Mouse (Mus musculus) frontal cortex, adult (tissue): ENCODE results near the gene Dnah17.

Experiments used
- ATAC-seq: cut with Nextera tagmentation; 2 replicates; pipeline ENCODE4 v1.9.2; 2017; ENCODE audit warnings: mild to moderate bottlenecking, moderate library complexity, mixed read lengths; ENCODE audit not compliant: low TSS enrichment

Gene Dnah17

DNA sequence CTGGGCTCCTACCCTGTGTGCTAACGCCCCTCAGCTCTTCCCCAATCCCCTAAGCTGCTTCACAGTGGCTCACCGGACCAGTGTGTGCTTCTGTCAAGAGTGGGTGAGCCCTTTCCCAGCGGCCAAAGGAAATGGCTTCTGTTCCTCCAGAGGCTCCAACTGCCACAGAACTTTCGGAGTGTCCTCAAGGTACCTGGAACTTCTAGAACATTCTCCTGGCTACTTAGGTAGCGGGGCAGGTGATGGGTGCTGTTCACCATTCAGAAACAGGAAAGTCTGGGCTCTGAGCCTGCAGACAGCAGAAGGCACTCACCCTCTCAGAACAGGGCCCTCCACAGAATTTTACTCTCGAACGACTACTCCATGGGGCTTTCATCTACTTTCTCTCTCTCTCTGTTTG lies at the start of gene Dnah17:
Gene Dnah17, minus strand, starts transcription at position 101 of the 400 bp plus-strand sequence.
- no peak for ATAC-seq

DNA sequence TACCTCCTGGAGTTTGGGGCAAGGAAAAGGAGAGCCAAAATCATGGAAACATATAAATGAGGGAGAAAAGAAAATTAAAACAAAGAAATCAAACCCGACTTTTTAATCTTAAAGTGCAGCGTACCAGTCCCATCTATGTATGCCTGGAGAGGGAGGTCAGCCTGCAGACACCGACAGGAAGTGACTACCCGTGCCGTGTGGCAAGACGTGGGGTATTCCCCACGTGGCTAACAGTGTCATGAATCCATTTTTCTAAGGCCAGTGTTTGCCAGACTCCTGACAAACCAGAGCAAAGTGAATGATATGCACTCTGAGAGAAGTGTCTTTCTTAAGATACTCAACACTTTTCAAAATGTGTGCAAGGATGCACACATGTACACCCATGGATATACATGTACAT lies 49.8 kb upstream of the Dnah17 start:
- ATAC-seq, result no peak

DNA sequence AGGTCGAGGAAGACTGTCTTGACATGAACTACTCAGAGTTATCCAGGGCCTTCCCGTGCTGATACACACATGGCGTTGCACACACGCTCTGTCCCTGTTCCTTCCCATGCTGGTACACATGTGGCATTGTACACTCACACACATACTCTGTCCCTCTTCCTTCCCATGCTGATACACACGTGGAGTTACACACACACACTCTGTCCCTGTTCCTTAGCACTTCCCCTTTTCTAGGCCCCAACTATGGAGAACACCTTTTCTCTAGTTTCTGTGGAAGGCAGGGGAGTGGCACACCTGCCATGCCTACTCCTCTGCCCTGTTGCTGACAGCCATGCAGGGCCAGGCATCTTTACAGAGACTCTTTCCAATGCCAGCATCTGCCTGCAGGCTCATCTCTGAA lies 47.8 kb upstream of the Dnah17 start:
- no peak for ATAC-seq

DNA sequence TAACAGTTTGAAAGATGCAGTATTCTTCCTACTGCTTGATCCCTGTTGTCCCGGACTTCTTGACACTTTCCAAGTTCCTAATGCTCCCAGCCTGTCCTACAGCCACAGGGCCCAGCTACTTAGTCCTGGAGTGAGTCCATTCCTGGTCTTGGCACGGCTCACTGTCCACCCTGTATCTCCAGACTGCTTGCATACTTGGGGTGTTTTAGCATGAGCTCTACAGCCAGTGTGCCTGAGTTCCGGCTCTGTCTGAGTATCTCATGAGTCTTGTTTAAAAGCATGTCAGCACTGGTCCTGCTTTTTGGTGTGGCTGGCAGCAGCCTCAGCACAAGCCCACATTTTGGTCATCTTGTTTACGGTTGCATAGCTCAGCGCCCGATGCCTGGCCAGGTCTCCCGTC lies 44.3 kb upstream of the Dnah17 start:
- ATAC-seq, result no peak

DNA sequence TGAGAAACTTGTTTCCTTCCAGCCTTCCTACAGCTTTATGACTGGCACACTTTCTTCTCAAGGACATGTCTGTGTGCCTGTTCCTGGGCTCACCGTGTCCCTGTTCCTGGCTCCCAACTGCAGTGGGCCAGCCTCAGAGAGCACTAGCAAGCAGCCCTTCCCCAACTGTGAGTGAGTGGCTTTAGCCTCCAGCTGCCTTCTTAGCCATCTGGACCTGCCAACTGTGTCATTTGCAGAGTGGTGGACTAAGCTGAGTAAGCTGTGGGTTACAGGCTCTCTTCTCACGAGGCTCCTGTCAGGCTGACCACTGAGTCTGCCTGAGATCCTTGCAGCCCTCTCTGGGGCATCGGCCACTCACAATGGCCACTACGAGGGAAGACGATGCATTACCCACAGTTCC lies 42.3 kb upstream of the Dnah17 start:
- peak; percentile 53; the same call in 1 of the 2 replicates for ATAC-seq

DNA sequence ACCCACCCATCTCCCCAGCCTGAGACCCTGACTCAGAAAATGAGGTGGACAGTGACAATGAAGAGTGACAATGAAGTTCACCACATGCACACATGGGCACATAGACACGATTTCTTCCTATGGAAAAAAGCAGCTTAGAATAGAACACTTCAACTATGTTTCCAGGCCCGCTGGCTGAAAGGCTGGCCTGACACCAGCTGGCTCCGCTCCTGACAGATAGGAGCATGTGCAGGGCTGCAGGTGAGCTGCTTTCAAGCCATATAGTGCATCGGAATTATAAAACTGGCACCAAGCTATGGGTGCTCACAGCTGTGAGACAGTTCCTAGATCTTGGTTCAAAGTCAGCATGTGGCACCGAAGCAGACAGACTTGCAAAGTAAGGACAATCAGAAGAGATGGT lies 39.9 kb upstream of the Dnah17 start:
- ATAC-seq, result no peak

DNA sequence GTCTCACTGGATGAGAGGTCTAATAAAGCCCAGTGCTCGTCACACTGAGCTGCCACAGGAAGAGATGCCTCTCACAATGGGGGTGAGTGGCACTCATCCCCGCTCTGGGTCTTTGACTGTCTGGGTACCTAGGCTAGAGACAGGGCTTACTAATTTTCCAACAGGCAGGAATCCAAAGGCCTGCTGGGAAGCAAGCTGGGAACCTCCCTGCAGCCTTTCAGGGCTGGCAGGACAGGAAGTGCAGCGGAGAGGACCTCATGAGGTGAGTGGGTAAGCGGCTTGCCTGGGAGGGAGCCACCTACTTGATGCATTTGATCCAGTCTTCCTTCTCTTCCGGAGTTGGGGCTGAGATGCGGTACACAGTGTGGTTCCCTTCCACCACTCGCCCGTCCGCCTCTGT lies 38.3 kb upstream of the Dnah17 start:
- no peak for ATAC-seq

DNA sequence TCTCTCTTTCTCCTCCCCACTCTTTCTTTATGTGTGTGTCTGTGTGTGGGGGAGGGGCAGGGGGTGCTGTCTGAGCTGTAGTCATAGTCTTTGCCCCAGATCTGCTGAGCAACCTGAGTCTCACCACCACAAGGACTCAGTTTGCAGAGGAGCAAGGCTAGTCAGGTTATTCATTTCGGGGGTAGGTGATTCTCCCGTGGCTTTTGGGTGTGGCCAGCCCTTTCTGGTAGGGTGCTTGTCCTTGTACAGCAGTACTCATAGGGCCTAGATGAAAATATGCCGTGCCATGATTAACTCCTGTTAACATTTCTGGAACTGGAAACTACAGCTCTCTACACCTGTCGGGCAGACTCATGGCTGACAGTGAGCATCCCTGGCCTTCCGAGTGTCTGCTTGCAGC lies 36.2 kb upstream of the Dnah17 start:
- ATAC-seq, result no peak

DNA sequence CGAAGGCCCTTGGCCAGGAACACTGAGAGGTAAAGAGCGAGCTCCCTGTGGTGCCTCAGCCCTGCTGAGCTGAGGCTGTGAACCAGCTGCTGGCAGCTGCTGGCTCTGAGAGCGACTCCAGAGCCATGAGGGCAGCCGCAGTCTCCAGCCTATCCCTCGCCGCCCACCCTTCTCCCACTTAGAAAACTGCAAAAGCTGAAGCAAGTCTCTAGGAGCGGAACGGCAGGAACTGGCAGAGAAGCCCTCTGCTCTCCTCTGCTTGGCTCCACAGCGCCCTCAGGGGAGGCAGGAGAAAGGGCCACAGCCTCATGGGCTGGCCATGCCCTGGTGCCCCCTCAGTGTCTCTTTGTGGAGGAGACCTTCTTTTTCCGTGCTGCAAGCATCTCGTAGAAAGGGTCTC lies 35.2 kb upstream of the Dnah17 start:
- ATAC-seq, result no peak

DNA sequence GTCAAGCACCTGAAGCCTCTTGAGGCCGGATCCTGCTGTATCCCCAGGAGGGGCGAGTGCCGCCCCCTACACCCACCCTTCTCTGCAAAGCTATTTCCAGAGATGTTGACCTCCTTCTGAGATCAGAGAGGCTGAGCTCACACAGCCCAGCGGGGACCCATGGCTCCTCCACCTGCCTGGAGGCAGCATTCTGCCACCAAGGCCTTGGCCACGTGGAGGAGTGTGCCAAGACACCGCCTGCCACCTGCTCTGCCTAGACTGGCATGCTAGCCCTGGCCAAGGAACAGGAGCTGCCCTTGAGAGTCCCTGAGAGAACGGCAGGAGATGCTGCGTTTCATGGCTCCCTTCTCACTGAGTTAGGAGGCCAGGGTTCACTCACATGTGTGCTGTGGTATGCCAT lies 34.1 kb upstream of the Dnah17 start:
- no peak for ATAC-seq

DNA sequence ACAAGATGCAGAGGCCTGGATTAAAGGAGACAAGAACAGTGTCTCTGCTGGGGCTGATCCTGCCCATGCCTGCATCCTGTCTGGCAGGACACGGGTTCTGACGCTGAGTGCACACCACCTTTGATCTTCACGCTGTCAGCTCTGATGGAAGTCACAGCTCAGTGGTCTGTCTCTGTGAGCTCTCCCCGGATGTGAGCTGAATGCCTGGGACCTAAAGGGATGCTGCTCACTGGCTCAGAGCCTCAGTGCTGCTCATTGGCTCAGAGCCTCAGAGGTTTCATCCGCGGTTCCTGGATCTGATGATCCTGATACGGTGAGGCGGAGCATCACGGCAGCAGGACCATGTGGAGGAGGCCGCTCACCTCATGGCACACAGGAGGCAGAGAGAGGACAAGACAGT lies 31.8 kb upstream of the Dnah17 start:
- no peak for ATAC-seq

DNA sequence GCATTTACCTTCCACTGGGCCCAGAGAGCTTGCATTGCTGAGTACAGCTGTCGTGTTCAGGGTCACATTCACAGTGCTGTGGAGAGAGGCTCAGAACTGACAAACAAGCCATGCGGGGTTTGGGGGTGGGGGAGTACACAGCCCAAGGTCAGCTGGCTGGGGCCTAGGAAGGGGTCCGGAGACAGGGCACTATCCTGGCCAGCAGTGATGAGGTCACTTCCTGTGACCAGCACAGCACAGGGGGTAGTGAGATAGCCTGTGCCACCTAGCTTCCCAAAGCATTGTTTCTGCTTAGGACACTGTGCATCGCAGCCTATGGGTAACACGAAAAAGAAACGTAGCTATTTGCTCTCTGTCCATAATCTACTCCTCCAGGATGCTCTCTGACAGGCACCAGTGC lies 30.8 kb upstream of the Dnah17 start:
- no peak for ATAC-seq

DNA sequence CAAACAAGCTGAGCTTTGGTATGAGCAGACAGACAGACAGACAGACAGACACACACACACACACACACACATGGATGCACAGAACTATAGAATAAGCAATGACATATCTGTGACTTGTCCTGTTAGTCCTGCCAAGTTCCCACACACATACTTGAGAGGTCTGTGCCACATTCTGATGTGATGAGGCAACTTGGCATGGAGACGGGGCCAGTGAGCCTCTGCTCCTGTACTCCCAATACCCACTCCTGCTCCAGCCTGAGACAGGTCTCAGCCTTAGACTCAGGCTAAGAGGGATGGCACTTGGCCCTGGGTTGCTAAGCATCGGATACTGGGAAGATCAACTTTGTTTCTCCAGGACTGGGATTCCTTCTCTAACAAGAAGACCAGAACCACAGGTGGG lies 30.3 kb upstream of the Dnah17 start:
- no peak for ATAC-seq

DNA sequence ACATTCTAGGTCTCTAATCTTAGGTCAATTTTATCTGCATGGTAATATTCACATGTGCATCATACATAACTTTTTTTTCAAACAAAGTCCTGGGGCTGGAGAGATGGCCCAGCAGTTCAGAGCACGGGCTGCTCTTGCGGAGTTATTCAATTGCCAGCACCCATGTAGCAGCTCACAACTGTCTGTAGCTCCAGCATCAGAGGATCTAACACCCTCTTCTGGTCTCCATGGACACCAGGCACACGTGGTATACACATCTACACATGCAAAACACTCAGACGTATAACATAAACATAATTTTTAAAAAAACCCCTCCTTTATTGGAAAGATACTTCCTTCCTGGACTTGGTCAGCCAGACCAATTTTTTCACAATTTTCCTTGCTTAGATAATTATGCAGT lies 28.3 kb upstream of the Dnah17 start:
- no peak for ATAC-seq

DNA sequence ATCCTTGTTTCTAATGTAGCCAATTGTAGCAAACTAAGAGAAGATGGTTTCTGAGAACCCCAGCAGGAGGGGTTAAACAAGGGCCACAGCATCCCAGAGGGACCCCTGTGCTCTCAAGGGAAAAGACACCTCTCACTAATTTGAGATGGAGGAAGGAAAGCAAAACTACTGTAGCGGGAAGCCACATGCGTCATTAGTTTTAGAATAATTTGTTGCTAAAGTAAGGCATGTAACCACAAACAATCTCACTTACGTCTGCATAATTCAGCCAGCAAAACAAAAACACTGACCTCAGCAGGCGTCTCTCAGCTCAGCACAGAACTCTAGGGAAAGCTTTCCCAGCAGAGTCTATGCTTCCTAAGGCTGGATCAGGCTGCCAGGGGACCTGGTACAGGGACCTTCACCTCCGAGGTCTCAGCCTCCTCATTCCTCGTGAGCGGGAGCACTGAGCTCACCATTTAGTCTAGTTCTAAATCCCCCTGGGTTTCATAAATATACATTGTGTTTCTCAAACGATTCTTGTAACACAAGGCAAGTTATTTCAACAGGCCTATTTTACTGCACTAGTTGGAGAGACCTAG lies 26.1 kb upstream of the Dnah17 start:
- no peak for ATAC-seq

DNA sequence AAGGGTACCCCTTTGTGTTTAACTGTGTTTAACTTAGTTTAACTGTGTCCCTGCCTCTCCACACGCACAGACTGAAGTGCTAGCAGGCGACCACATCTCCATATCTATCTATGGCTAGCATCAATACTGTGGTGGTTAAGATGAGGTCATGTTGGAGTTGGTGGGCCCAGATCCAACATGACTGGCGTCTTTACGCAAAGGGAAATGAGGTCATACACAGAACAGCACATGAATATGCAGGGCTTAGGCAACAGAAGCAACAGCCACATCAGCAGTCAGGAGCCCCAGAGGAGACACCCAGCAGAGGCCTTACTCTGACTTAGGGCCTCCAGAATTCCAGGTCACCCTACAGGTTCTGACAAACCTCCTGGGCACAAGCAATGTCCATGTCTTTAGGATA lies 22.5 kb upstream of the Dnah17 start:
- ATAC-seq, result no peak

DNA sequence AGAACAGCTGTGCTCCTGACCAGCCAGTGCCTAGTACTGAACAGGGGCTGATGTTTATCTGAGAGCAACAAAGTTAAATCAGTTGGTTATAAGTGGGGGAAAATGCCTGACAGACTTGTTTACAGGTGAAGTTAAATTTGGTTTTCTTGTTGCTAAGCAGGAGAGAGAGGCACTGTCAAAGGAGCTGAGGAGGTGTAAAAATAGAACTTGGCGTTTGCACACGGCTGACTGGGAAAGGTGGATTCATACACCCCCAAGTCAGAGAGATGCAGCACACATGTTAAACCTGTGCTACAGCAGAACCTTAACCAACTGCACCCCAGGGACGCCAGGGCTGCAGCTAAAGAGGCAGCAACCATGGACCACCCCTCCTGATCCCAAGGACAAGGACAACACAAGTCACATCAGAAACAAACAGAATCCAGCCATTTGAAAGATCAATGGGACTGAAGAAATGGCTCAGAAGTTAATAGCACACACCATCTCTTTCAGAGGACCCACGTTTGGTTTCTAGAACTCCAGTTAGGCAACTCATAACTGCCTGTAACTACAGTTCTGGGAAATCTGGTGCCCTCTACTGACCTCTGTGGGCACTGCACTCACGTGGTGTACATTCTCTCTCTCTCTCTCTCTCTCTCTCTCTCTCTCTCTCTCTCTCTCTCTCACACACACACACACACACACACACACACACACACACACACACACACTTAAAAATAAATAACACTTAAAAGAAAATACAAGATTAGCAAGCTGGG lies 21.2 kb upstream of the Dnah17 start:
- ATAC-seq, result no peak

DNA sequence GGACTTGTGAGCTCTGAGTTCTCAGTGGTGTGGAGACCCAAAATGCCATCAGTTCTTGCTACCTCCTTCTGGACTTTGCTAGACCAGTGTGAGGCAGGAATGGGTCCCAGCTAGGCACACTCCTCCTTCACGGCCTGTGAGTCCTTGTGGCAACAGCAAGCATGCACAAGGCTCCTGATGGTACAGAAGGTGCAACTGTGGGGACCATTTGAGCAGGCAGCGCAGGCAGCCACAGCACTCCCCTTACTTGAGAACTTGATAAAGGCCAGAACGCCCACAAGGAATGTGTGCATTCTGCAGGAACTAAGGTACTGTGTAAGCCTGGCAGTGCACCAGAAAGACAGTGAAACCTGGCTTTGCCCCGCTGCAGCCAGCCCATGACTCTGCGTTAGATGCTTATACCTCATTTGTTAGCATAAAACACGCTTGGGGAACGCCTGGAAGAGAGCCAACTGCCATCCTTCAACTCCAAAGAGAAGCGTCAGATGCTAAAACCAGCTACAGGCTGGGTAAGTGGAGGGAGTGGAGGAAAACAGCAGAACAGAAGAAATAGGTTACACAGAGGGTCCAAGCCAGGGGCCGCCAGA lies 19.8 kb upstream of the Dnah17 start:
- peak; percentile 77 for ATAC-seq

DNA sequence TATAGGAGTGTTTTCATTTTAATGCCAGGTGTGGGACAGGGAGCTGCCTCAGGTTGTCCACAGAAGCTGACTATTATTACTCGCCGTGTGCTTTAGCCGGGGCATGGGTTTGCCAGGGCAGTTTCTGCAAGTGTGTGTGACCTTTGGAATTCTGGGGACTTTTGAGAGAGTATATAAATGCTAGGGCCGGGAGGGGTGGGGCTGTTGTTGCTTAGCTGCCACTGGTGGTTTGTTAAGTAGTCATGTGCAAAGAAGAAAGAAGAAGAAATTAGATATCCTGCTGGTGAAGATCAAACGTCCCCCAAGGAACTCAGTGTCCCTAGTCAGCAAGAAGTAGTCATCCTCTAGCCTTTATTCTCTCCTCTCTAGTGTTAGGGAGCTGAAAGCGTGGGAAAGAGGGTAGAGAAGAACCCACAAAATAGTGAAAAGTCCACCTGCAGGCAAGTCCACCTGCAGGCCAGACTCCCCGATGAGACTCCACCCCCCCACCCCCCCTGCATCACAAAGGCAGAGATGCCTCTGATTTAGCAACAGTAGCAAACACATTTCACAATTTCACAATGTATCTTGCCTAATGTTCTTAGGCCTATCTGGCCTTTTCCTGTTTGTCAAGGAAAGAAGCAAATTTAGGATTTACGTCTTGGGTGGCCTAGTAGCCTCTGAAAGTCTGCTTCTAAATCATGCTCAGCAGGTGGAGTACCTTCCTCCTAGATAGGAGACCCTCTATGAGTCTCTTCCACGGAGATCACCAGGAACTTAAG lies 17.6 kb upstream of the Dnah17 start:
- no peak for ATAC-seq

DNA sequence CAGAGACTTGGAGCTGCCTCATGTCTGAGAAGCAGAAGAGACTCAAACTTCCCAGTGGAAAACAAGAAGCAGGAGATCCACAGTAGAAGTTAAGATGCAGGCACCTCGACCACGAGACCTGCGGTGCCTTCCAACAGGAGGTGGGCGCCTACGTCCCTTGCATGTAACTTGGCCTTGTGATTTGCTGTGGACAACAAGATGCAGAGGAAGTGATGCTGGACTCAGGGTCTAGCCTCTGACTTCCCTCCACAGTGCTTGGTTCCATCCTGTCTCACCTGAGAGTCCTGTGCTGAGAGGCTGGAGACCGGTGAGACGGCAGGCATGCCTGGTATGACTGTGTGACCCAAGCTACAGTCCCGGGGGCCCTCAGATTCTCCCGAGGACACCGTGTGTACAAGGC lies 16.0 kb upstream of the Dnah17 start:
- ATAC-seq, result no peak

DNA sequence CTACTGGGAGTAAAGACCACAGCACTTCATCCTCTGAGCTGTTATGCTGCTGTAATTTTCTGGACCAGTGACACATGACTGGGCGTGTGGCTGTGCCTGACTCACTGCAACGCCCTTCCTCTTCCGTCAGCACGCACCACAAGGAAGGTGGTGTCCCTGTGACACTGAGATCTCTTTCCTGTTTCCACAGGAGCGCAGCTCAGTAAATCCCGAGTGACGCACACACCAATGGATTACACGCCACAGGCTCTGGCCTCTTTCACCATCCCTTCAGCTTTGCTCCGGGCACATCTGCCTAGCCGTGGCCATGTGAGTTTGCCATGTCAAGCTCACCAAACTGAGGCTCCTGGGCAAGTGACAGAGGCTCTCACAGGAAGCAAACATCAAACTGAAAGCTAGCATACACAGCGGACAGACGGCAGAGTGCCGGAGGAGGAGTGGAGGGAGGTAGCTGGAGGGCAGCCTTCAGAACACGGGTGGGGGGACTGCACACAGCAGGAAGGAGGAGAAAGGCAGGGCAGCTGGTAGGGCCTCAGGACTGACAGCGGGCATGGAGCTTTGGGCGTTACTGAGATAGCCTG lies 15.4 kb upstream of the Dnah17 start:
- no peak for ATAC-seq

DNA sequence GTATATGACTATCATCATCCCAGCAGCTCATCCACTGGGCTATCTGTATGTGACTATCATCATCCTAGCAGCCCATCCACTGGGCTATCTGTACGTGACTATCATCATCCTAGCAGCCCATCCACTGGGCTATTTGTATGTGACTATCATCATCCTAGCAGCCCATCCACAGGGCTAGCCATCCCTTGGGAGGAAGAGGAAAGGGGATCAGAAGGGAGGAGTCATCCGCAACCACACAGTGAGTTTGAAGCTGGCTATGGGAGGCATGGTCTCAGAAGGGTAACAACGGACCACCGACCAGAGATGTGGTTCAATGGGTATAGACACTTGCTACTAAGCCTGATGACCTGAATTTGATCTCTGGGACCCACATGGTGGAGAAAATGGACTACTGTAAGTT lies 14.7 kb upstream of the Dnah17 start:
- ATAC-seq, result no peak
